Mouse (Mus musculus) heart, postnatal 25 days (tissue): ENCODE data around the gene Parpbp. TPM values are rescaled to one million over a fixed set of nuclear protein-coding genes. Genes with fewer than 3 reads are reported as not detected.

Experiments
- DNase-seq: peaks from one replicate; pipeline ENCODE4 v3.0.0; 2022; ENCODE audit warnings: low spot score
- intact Hi-C: fragments of 180-260 bp; cut with DNase I; formaldehyde crosslinking; loops from one replicate; pipeline ENCODE4 v1.15.1; 2025
- total RNA-seq, 2 experiments: library from RNA; stranded (reverse); gene quantifications; 2 replicates each; pipeline ENCODE4 v1.2.3; 2021

The Parpbp gene
- total RNA-seq, 2 experiments from 2014 or later: 0.16 to 0.45 TPM

- intact Hi-C loops: no loop called here
- no peak for DNase-seq
These were observed 102.4 kb downstream of the Parpbp start for GRCm38 (mm10) chr10:88044297-88044696.

Other genes with a start within 250 kb of the Parpbp start
- not detected for gene Pmch, start 55.9 kb downstream of the Parpbp start, total RNA-seq
- 1 to 10 TPM; 7.3 to 8.0 TPM for gene Nup37, start 51 bp upstream of the Parpbp start, total RNA-seq
- 10 to 100 TPM; 25.8 to 29.7 TPM for gene Washc3, start 54.2 kb upstream of the Parpbp start, total RNA-seq
- gene Dram1, start 232.1 kb upstream of the Parpbp start, total RNA-seq: 1 to 10 TPM; 3.8 to 4.1 TPM
- gene Gnptab, start 232.2 kb upstream of the Parpbp start, total RNA-seq: 10 to 100 TPM; 25.5 to 29.9 TPM